Mouse (Mus musculus) forebrain, embryonic 16.5 days (tissue): ENCODE data around the gene Slc30a7. TPM values are rescaled to one million over a fixed set of nuclear protein-coding genes. Genes with fewer than 3 reads are reported as not detected.

Experiments
- ATAC-seq: fragments of 200-750 bp; cut with Nextera tagmentation; 2 replicates; pipeline ENCODE4 v1.8.0; 2017; ENCODE audit warnings: mild to moderate bottlenecking, moderate library complexity
- H3K27ac ChIP-seq: fragments of 300-500 bp; sonication (generic); 2 replicates; pipeline ENCODE4 v1.5.1; 2014; ENCODE audit warnings: low read length, control low read depth
- H3K27me3 ChIP-seq: fragments of 300-500 bp; sonication (generic); replicated peaks from 2 replicates; pipeline ENCODE4 v1.6.1; 2014; ENCODE audit warnings: low read length; ENCODE audit not compliant: control insufficient read depth, insufficient read depth
- H3K36me3 ChIP-seq: fragments of 300-500 bp; sonication (generic); 2 replicates; pipeline ENCODE4 v1.6.1; 2014; ENCODE audit not compliant: control insufficient read depth, insufficient read depth
- H3K4me1 ChIP-seq: fragments of 300-500 bp; sonication (generic); replicated peaks from 2 replicates; pipeline ENCODE4 v1.6.1; 2014; ENCODE audit warnings: low read length; ENCODE audit not compliant: control insufficient read depth, insufficient read depth
- H3K4me2 ChIP-seq: fragments of 300-500 bp; sonication (generic); 2 replicates; pipeline ENCODE4 v1.6.1; 2014; ENCODE audit warnings: mild to moderate bottlenecking, low read length, control low read depth
- H3K4me3 ChIP-seq: fragments of 300-500 bp; sonication (generic); replicated peaks from 2 replicates; pipeline ENCODE4 v1.5.1; 2014; ENCODE audit warnings: mild to moderate bottlenecking, low read length, control low read depth
- H3K9ac ChIP-seq: fragments of 300-500 bp; sonication (generic); replicated peaks from 2 replicates; pipeline ENCODE4 v1.6.1; 2014; ENCODE audit warnings: low read depth, low read length, control low read depth
- H3K9me3 ChIP-seq: fragments of 300-500 bp; sonication (generic); 2 replicates; pipeline ENCODE4 v1.6.1; 2016; ENCODE audit warnings: low read length; ENCODE audit not compliant: control insufficient read depth
- WGBS: fragments of 180-500 bp; shearing (Covaris S2); extraction: QIAGEN DNeasy Blood & Tissue Kit; methylation state at CpG from one replicate; pipeline ENCODE4 v1.1.7; 2014; 5-methylcytosine and 5-hydroxymethylcytosine counted together
- polyA plus RNA-seq: library from polyadenylated mRNA; unstranded; fragments of >200 nt; fragmentation: Nextera tagmentation; extraction: Ambion mirVana; gene quantifications from 2 replicates; pipeline ENCODE4 v1.2.1, GENCODE M21; 2015

Slc30a7 gene
- polyA plus RNA-seq, 1 experiment from 2014 or later = 19.0 TPM

GRCm38 (mm10) chr3:115996929-115997328 lies 10.3 kb downstream of the Slc30a7 start:
- ATAC-seq = no peak
- no peaks in the 10 kb centered on the region; the same call in 1 of the 2 replicates for H3K9me3 ChIP-seq
- WGBS = 88% methylated on average over 5 of the region's 5 CpGs
- H3K27ac ChIP-seq = no peak overlapping the region
- no peaks in the 10 kb centered on the region for H3K4me1 ChIP-seq
- H3K4me3 ChIP-seq = no peak overlapping the region
- H3K9ac ChIP-seq = no peak overlapping the region
- no peaks in the 10 kb centered on the region for H3K27me3 ChIP-seq
- H3K36me3 ChIP-seq = peaks cover 14% of the 10 kb centered on the region
- no peak overlapping the region for H3K4me2 ChIP-seq

GRCm38 (mm10) chr3:115993025-115993424 lies 14.2 kb downstream of the Slc30a7 start:
- ATAC-seq = no peak
- no peak overlapping the region for H3K4me3 ChIP-seq
- no peaks in the 10 kb centered on the region for H3K27me3 ChIP-seq
- no peak overlapping the region for H3K27ac ChIP-seq
- 83% methylated on average over 10 of the region's 10 CpGs for WGBS
- H3K4me2 ChIP-seq = no peak overlapping the region
- no peaks in the 10 kb centered on the region; the same call in 1 of the 2 replicates for H3K9me3 ChIP-seq
- H3K4me1 ChIP-seq = no peaks in the 10 kb centered on the region
- H3K36me3 ChIP-seq = peaks cover 13% of the 10 kb centered on the region
- no peak overlapping the region for H3K9ac ChIP-seq

DNA sequence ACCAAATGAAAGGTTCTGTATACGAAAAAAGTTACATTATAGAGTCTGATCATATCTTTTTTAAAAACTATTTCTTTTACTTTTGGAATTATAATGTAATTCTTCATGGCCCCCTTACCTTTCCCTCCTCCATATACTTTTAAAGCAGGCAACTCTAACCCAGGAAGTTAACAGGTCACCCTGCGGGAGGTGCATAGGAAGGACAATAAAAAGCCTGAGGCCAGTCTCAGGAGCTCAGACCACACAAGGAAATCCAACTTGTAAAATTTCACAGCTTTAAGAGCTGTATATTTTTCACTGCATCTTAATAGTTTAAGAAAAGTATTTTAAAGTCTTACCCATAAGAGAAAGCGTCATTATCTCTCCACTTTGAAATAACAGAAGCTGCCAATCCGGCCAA lies 14.6 kb downstream of the Slc30a7 start:
- no peak overlapping the region for H3K4me3 ChIP-seq
- no peaks in the 10 kb centered on the region for H3K9me3 ChIP-seq
- WGBS = 87% methylated on average over 4 of the region's 4 CpGs
- ATAC-seq = no peak
- no peaks in the 10 kb centered on the region for H3K27me3 ChIP-seq
- H3K9ac ChIP-seq = no peak overlapping the region
- no peak overlapping the region for H3K27ac ChIP-seq
- no peak overlapping the region for H3K4me2 ChIP-seq
- no peaks in the 10 kb centered on the region for H3K4me1 ChIP-seq
- H3K36me3 ChIP-seq = peaks cover 10% of the 10 kb centered on the region; the same call in 1 of the 2 replicates

GRCm38 (mm10) chr3:115992103-115992502 lies 15.1 kb downstream of the Slc30a7 start:
- ATAC-seq = no peak
- 84% methylated on average over 4 of the region's 4 CpGs for WGBS

GRCm38 (mm10) chr3:115985183-115985892 lies 21.9 kb downstream of the Slc30a7 start:
- no peak for ATAC-seq
- no peaks in the 10 kb centered on the region for H3K27me3 ChIP-seq
- H3K36me3 ChIP-seq = peaks cover 29% of the 10 kb centered on the region
- no peak overlapping the region for H3K4me3 ChIP-seq
- H3K9me3 ChIP-seq = no peaks in the 10 kb centered on the region
- no peaks in the 10 kb centered on the region for H3K4me1 ChIP-seq
- H3K4me2 ChIP-seq = no peak overlapping the region
- H3K9ac ChIP-seq = no peak overlapping the region
- WGBS = 65% methylated on average over 9 of the region's 9 CpGs
- no peak overlapping the region for H3K27ac ChIP-seq

More at GRCm38 (mm10) chr3:115992103-115992502, 15.1 kb downstream of the Slc30a7 start:
- Histone ChIP-seq H3K27me3 (no peaks in the 10 kb centered on the region), H3K36me3 (peaks cover 10% of the 10 kb centered on the region; the same call in 1 of the 2 replicates), H3K4me3 (no peak overlapping the region), H3K4me2 (no peak overlapping the region), H3K9ac (no peak overlapping the region), H3K9me3 (no peaks in the 10 kb centered on the region), H3K4me1 (no peaks in the 10 kb centered on the region), H3K27ac (no peak overlapping the region)

GRCm38 (mm10) chr3:115984653-115985052 lies 22.6 kb downstream of the Slc30a7 start:
- Histone ChIP-seq H3K4me2 (no peak overlapping the region), H3K27ac (no peak overlapping the region), H3K36me3 (peaks cover 25% of the 10 kb centered on the region), H3K4me1 (no peaks in the 10 kb centered on the region), H3K4me3 (no peak overlapping the region), H3K9ac (no peak overlapping the region), H3K9me3 (no peaks in the 10 kb centered on the region), H3K27me3 (no peaks in the 10 kb centered on the region)
- WGBS = 97% methylated on average over 9 of the region's 9 CpGs
- ATAC-seq = no peak

DNA sequence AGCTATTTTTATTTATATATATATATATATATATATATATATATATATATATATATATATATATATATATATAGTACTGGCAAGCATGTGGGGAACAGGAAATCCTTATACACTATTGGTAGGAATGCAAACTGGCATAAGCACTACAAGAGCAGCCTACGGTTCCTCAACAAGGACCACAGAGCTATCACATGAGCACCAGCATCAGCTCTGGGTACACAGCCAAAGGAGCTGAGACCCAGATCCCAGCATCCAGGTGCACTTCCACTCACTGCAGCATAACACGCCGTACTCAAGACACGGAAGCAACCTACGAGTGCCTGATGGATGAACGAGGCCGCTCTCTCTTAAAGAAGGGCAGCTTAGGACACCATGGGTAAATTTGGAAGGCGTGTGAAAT lies 24.0 kb downstream of the Slc30a7 start:
- Histone ChIP-seq H3K36me3 (peaks cover 24% of the 10 kb centered on the region), H3K9ac (no peak overlapping the region), H3K27ac (no peak overlapping the region), H3K4me2 (no peak overlapping the region), H3K9me3 (no peaks in the 10 kb centered on the region), H3K4me1 (no peaks in the 10 kb centered on the region), H3K4me3 (no peak overlapping the region), H3K27me3 (no peaks in the 10 kb centered on the region)
- no peak for ATAC-seq
- 95% methylated on average over 8 of the region's 8 CpGs for WGBS

DNA sequence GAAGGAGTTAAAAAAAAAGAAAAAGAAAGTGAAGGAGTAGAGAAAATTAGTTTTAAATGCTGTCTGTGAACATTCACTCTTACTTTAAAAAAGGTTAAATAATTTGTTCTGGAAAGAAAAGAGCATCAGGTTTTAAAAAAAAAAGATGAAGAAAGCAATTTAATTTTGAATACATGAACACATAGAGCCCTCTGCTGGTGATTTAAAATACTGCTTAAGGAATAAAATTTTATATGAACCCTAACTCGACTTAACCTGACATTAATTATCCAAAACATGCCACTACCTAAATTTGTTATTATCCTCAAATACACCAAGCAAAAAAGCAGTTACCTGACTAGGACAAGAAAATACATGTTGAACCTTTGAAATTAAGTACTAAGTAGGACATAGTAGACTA lies 28.2 kb downstream of the Slc30a7 start:
- no peak overlapping the region for H3K4me2 ChIP-seq
- H3K27me3 ChIP-seq = no peaks in the 10 kb centered on the region
- 29% methylated on average over 1 of the region's 1 CpGs for WGBS
- H3K4me3 ChIP-seq = no peak overlapping the region
- H3K36me3 ChIP-seq = peaks cover 26% of the 10 kb centered on the region
- H3K9ac ChIP-seq = no peak overlapping the region
- no peak overlapping the region for H3K27ac ChIP-seq
- H3K4me1 ChIP-seq = no peaks in the 10 kb centered on the region
- ATAC-seq = no peak
- no peaks in the 10 kb centered on the region for H3K9me3 ChIP-seq

GRCm38 (mm10) chr3:115974995-115975394 lies 32.2 kb downstream of the Slc30a7 start:
- WGBS = 95% methylated on average over 10 of the region's 10 CpGs
- Histone ChIP-seq H3K36me3 (peaks cover 16% of the 10 kb centered on the region; the same call in 1 of the 2 replicates), H3K27me3 (no peaks in the 10 kb centered on the region), H3K27ac (no peak overlapping the region), H3K9ac (no peak overlapping the region), H3K4me1 (no peaks in the 10 kb centered on the region), H3K4me3 (no peak overlapping the region), H3K9me3 (no peaks in the 10 kb centered on the region), H3K4me2 (no peak overlapping the region)
- ATAC-seq = no peak
